Mouse (Mus musculus): Measurements from ENCODE around the gene Crebbp.

- TF ChIP-seq POLR2A (IDR thresholded peaks at IDR 0.05; ENCODE audit: insufficient read depth, low read length) = no peak
- no peak for TF ChIP-seq CTCF (IDR thresholded peaks at IDR 0.05; ENCODE audit: low read depth, low read length)
- no peak for TF ChIP-seq EP300 (IDR thresholded peaks at IDR 0.05; ENCODE audit: insufficient read depth, low read depth, low read length)
Measured at GRCm38 (mm10) chr16:4096141-4096540, 117.7 kb downstream of the Crebbp start.

All from ES-Bruce4 (cell line).